Mouse (Mus musculus) hindbrain, embryonic 15.5 days (tissue): ENCODE measurements at regions not wholly inside any gene's neighbourhood (a gene's known extent, or its start where the extent isn't known, plus 50 kb on each side); places are given as distances from the start of the nearest gene placed in this dataset.

Experiments
- ATAC-seq: fragments of 200-750 bp; cut with Nextera tagmentation; 2 replicates; pipeline ENCODE4 v1.8.0; 2017; ENCODE audit warnings: low read depth, moderate number of reproducible peaks, moderate TSS enrichment; ENCODE audit not compliant: low FRiP score
- H3K27ac ChIP-seq: fragments of 300-500 bp; sonication (generic); replicated peaks from 2 replicates; pipeline ENCODE4 v1.5.1; 2015; ENCODE audit warnings: mild to moderate bottlenecking, inconsistent platforms
- H3K27me3 ChIP-seq: fragments of 300-500 bp; sonication (generic); 2 replicates; pipeline ENCODE4 v1.6.1; 2015; ENCODE audit warnings: control low read depth, inconsistent platforms
- H3K36me3 ChIP-seq: fragments of 300-500 bp; sonication (generic); 2 replicates; pipeline ENCODE4 v1.6.1; 2015; ENCODE audit warnings: control low read depth, inconsistent platforms
- H3K4me1 ChIP-seq: fragments of 300-500 bp; sonication (generic); replicated peaks from 2 replicates; pipeline ENCODE4 v1.6.1; 2015; ENCODE audit warnings: control low read depth, inconsistent platforms
- H3K4me2 ChIP-seq: fragments of 300-500 bp; sonication (generic); 2 replicates; pipeline ENCODE4 v1.6.1; 2015; ENCODE audit warnings: moderate library complexity, mild to moderate bottlenecking, inconsistent platforms
- H3K4me3 ChIP-seq: fragments of 300-500 bp; sonication (generic); 2 replicates; pipeline ENCODE4 v1.5.1; 2015; ENCODE audit warnings: mild to moderate bottlenecking, inconsistent platforms
- H3K9ac ChIP-seq: fragments of 300-500 bp; sonication (generic); 2 replicates; pipeline ENCODE4 v1.6.1; 2015; ENCODE audit warnings: inconsistent platforms
- H3K9me3 ChIP-seq: fragments of 300-500 bp; sonication (generic); 2 replicates; pipeline ENCODE4 v1.6.1; 2016; ENCODE audit warnings: control low read depth, inconsistent platforms
- WGBS: fragments of 180-500 bp; shearing (Covaris S2); methylation state at CpG from one replicate; pipeline ENCODE4 v1.1.7; 2015; 5-methylcytosine and 5-hydroxymethylcytosine counted together

DNA sequence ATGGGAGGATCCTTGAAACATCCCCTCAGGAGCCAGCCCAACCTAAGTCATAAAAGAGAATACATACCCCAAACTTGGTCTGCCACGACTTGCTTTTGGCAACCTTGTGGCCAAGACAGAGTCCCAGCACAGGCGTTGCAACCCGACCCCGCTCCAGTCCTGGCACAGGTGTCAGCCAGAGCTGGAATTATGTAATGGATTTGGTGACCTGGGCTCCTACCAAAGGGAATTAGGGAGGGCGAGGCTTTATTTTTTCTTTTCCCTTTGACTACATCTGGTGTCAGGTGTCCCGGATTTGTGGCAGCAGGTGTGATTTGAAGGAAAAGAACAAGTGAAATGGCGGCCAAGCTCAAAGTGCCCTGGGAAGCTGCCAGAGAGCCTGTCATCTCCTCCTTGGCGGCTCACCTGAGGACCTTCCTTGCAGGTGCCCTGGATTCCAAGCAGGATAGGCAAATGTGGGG lies 212.9 kb downstream of the Mef2c start:
- Histone ChIP-seq H3K4me2 (peak overlapping the region; percentile 78), H3K9ac (peak overlapping the region; percentile 66), H3K27me3 (no peaks in the 10 kb centered on the region), H3K9me3 (no peaks in the 10 kb centered on the region), H3K36me3 (no peaks in the 10 kb centered on the region), H3K4me3 (peak overlapping the region; percentile 77), H3K27ac (peak overlapping the region; percentile 98), H3K4me1 (peaks cover 29% of the 10 kb centered on the region)
- ATAC-seq = no peak
- WGBS = 9% methylated on average over 8 of the region's 8 CpGs

DNA sequence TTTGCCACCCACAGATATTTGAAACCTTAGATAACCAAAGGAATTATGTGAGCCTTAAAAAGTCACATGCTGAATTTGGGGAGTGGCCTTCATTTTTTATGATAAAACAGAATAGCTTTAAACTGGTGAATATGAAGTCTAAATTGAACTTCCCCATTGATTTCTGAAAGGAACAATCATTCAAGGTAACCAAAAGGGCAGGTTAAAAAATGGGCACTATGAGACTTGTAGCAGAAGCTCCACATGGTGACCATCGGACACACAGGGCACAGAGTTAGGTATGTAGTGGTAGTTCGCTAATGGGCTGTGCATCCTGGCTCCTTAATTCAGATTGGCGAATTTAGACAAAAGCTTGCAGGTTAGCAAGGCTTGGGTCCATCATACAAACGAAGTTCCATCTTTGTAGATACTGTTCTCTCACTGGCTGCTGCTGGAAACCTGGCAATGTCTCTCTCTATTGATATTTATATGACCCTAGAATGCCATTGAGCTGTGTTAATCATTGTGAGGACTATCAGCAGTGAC lies 213.9 kb downstream of the Mef2c start:
- 17% methylated on average over 4 of the region's 4 CpGs for WGBS
- ATAC-seq = no peak
- peak overlapping the region; percentile 98 for H3K27ac ChIP-seq
- H3K4me3 ChIP-seq = peak overlapping the region; percentile 77
- peak overlapping the region; percentile 76 for H3K9ac ChIP-seq
- H3K4me2 ChIP-seq = peak overlapping the region; percentile 78
- no peaks in the 10 kb centered on the region for H3K27me3 ChIP-seq
- H3K36me3 ChIP-seq = no peaks in the 10 kb centered on the region
- no peaks in the 10 kb centered on the region for H3K9me3 ChIP-seq
- peaks cover 27% of the 10 kb centered on the region for H3K4me1 ChIP-seq

GRCm38 (mm10) chr13:83718431-83719410 lies 214.9 kb downstream of the Mef2c start:
- no peak for ATAC-seq
- Histone ChIP-seq H3K9ac (peak overlapping the region; percentile 76), H3K9me3 (no peaks in the 10 kb centered on the region), H3K36me3 (no peaks in the 10 kb centered on the region), H3K4me3 (peak overlapping the region; percentile 77), H3K4me2 (peak overlapping the region; percentile 78), H3K4me1 (peaks cover 20% of the 10 kb centered on the region), H3K27me3 (no peaks in the 10 kb centered on the region), H3K27ac (peak overlapping the region; percentile 98)
- whole genome bisulfite sequencing = 11% methylated on average over 10 of the region's 10 CpGs

DNA sequence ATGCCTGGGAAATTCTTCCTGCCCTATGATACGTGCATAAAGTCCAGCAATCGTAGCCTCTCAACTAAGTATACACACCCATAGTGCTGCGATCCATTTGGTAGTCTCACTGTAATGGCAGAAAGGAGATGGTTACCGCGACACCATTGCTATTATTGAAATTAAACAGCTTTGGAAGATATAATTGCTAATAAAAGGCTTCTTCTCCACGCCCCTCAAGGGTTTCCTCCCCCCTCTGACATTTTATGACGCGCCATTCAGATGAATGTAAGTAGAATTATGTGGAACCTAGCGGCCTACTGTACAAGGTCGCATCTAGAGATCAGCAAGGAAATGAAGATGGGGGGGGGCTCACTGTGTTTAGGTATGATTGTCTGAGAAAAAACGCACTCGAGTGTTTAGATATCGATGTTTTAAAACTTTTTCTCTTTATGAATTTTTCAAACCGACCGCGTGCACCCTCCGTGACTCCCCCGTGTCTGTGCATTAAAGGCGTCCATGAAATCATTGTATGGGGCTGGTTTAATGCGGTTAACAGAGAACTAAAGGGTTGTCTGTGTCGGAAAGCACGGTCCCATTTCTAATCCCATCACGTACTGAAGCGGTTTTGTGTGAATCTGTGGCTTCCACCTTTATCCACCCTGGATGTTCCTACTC lies 215.9 kb downstream of the Mef2c start:
- WGBS = 5% methylated on average over 24 of the region's 24 CpGs

DNA sequence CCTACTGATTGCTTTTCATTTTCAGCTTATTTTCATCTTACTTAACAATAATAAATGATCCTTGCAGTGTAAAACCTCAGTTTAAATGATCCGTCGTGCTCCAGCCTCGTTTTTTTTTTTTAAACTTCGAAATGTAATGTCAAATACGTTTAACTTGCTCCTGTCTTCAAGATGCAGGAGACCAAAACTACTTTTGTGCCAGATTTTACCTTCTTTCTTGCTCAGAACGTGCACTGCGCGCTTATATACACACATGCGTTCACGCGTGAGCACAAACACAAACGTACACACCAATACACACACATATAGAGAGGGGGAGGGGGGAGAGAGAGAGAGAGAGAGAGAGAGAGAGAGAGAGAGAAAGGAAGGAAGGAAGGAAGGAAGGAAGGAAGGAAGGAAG lies 216.5 kb downstream of the Mef2c start:
- peak overlapping the region; percentile 77 for H3K4me3 ChIP-seq
- H3K4me2 ChIP-seq = peak overlapping the region; percentile 78
- no peaks in the 10 kb centered on the region for H3K9me3 ChIP-seq
- peak overlapping the region; percentile 76 for H3K9ac ChIP-seq
- peak overlapping the region; percentile 98 for H3K27ac ChIP-seq
- WGBS = 5% methylated on average over 12 of the region's 12 CpGs
- H3K36me3 ChIP-seq = no peaks in the 10 kb centered on the region
- no peak for ATAC-seq
- H3K4me1 ChIP-seq = peaks cover 8% of the 10 kb centered on the region
- H3K27me3 ChIP-seq = no peaks in the 10 kb centered on the region

More for the DNA sequence above, 215.9 kb downstream of the Mef2c start:
- peak overlapping the region; percentile 77 for H3K4me3 ChIP-seq
- H3K9me3 ChIP-seq = no peaks in the 10 kb centered on the region
- H3K4me2 ChIP-seq = peak overlapping the region; percentile 78
- no peaks in the 10 kb centered on the region for H3K36me3 ChIP-seq
- peak overlapping the region; percentile 76 for H3K9ac ChIP-seq
- H3K4me1 ChIP-seq = peaks cover 12% of the 10 kb centered on the region
- H3K27me3 ChIP-seq = no peaks in the 10 kb centered on the region
- ATAC-seq = no peak
- H3K27ac ChIP-seq = peak overlapping the region; percentile 98

GRCm38 (mm10) chr13:83720883-83721371 lies 217.1 kb downstream of the Mef2c start:
- ATAC-seq = peak; percentile 90
- H3K9ac ChIP-seq = peak overlapping the region; percentile 76
- peak overlapping the region; percentile 78 for H3K4me2 ChIP-seq
- H3K27me3 ChIP-seq = no peaks in the 10 kb centered on the region
- H3K9me3 ChIP-seq = no peaks in the 10 kb centered on the region
- peak overlapping the region; percentile 98 for H3K27ac ChIP-seq
- H3K36me3 ChIP-seq = no peaks in the 10 kb centered on the region
- peaks cover 8% of the 10 kb centered on the region for H3K4me1 ChIP-seq
- WGBS = under 1% methylated on average over 30 of the region's 30 CpGs
- H3K4me3 ChIP-seq = peak overlapping the region; percentile 77

GRCm38 (mm10) chr13:83721563-83721962 lies 217.7 kb downstream of the Mef2c start:
- no peaks in the 10 kb centered on the region for H3K27me3 ChIP-seq
- peak overlapping the region; percentile 76 for H3K9ac ChIP-seq
- H3K4me3 ChIP-seq = peak overlapping the region; percentile 77
- H3K36me3 ChIP-seq = no peaks in the 10 kb centered on the region
- H3K4me2 ChIP-seq = peak overlapping the region; percentile 78
- under 1% methylated on average over 14 of the region's 14 CpGs for WGBS
- no peaks in the 10 kb centered on the region for H3K9me3 ChIP-seq
- H3K27ac ChIP-seq = peak overlapping the region; percentile 98
- ATAC-seq = peak; percentile 54
- H3K4me1 ChIP-seq = peaks cover 8% of the 10 kb centered on the region

DNA sequence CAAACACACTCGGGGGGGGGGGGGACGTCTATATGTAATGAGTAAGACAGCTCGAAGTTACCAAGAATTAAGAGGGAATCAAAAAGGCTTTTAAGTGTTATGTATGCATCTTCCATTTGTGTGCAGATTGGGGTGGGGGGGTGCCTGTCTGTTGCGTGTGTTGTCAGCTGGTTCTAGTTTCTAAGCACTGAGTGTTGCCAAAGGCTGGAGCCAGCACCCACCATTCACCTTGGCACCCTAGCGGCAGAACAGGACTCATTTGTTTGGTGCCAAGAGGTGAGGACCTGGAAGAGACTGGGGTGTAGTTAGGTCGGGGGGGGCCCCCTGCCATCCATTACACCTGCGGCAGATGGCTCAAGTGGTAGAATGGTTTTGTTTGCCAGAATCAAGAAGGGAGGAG lies 218.4 kb downstream of the Mef2c start:
- H3K4me2 ChIP-seq = peak overlapping the region; percentile 78
- H3K4me1 ChIP-seq = peaks cover 8% of the 10 kb centered on the region
- H3K9ac ChIP-seq = peak overlapping the region; percentile 76
- no peaks in the 10 kb centered on the region for H3K36me3 ChIP-seq
- H3K9me3 ChIP-seq = no peaks in the 10 kb centered on the region
- peak overlapping the region; percentile 77 for H3K4me3 ChIP-seq
- peak overlapping the region; percentile 98 for H3K27ac ChIP-seq
- WGBS = 2% methylated on average over 7 of the region's 7 CpGs
- H3K27me3 ChIP-seq = no peaks in the 10 kb centered on the region
- ATAC-seq = peak; percentile 12

- H3K9ac ChIP-seq = peak overlapping the region; percentile 76
Observed at GRCm38 (mm10) chr13:83722791-83723190, 219.0 kb downstream of the Mef2c start.

GRCm38 (mm10) chr13:83723396-83723795 lies 219.6 kb downstream of the Mef2c start:
- ATAC-seq = no peak
- no peaks in the 10 kb centered on the region for H3K36me3 ChIP-seq
- 10% methylated on average over 2 of the region's 2 CpGs for WGBS
- peak overlapping the region; percentile 78 for H3K4me2 ChIP-seq
- H3K27ac ChIP-seq = peak overlapping the region; percentile 98
- H3K4me1 ChIP-seq = peaks cover 3% of the 10 kb centered on the region
- H3K9me3 ChIP-seq = no peaks in the 10 kb centered on the region
- H3K4me3 ChIP-seq = peak overlapping the region; percentile 77
- H3K9ac ChIP-seq = peak overlapping the region; percentile 76
- H3K27me3 ChIP-seq = no peaks in the 10 kb centered on the region

More at GRCm38 (mm10) chr13:83722791-83723190, 219.0 kb downstream of the Mef2c start:
- ATAC-seq = no peak
- no peaks in the 10 kb centered on the region for H3K27me3 ChIP-seq
- no peaks in the 10 kb centered on the region for H3K9me3 ChIP-seq
- H3K27ac ChIP-seq = peak overlapping the region; percentile 98
- no peaks in the 10 kb centered on the region for H3K36me3 ChIP-seq
- H3K4me3 ChIP-seq = peak overlapping the region; percentile 77
- WGBS = 4% methylated on average over 3 of the region's 3 CpGs
- peak overlapping the region; percentile 78 for H3K4me2 ChIP-seq
- H3K4me1 ChIP-seq = peaks cover 6% of the 10 kb centered on the region

DNA sequence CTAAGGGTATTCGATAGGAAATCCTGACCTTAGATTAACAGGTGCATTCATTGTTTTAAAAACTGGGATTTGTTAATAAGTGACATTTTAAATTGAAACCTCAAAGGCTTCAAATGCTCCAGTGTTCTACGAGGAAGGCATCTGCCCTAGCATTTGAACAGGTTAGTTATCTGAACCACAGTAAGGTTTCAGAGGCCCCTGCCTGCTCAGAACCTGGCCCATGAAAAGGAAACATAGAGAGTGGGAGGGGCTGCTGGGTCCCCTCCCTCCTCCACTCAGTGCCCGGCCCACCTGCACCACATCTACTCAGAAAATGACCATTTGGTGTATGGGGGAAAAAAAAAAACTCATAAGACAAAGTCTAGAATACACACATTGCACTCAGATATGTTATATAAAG lies 220.4 kb downstream of the Mef2c start:
- Histone ChIP-seq H3K4me2 (peak overlapping the region; percentile 78), H3K4me3 (peak overlapping the region; percentile 77), H3K27me3 (no peaks in the 10 kb centered on the region), H3K36me3 (no peaks in the 10 kb centered on the region), H3K4me1 (no peaks in the 10 kb centered on the region; the same call in 1 of the 2 replicates), H3K27ac (peak overlapping the region; percentile 100), H3K9ac (peak overlapping the region; percentile 84), H3K9me3 (no peaks in the 10 kb centered on the region)
- 10% methylated on average over 3 of the region's 3 CpGs for WGBS
- ATAC-seq = no peak
